Mouse (Mus musculus): ENCODE results near the gene Rrp15. TPM values are rescaled to one million over a fixed set of nuclear protein-coding genes. Genes with fewer than 3 reads are reported as not detected.

Gene Rrp15
- polyA plus RNA-seq (2012; rRNA removed) = 0.98 and 2.3 TPM in 2 replicates

GRCm38 (mm10) chr1:186748724-186749653, at the start of gene Rrp15:
TSS of gene Rrp15 (minus strand) at chr1:186749358.

GRCm38 (mm10) chr1:186705915-186706248, 43.3 kb downstream of the Rrp15 start, which contains the start of gene Tgfb2:
TSS of gene Tgfb2 (minus strand) at chr1:186705989.

Other genes starting within 250 kb of the Rrp15 start
- 1.9 and 2.3 TPM in 2 replicates for gene Tgfb2, start 43.4 kb downstream of the Rrp15 start, polyA plus RNA-seq (2012; rRNA removed)
- not detected in 2 replicates for gene D1Pas1, start 218.1 kb upstream of the Rrp15 start, polyA plus RNA-seq (2012; rRNA removed)

Measured in colon, adult 2 months (tissue).